Mouse (Mus musculus) heart, postnatal 0 days (tissue): Measurements from ENCODE around the gene Mfsd11. TPM values are rescaled to one million over a fixed set of nuclear protein-coding genes. Genes with fewer than 3 reads are reported as not detected.

ENCODE experiments used
- ATAC-seq: fragments of 200-750 bp; cut with Nextera tagmentation; 2 replicates; pipeline ENCODE4 v1.8.0; 2017; ENCODE audit warnings: low read depth, moderate number of reproducible peaks, moderate library complexity; ENCODE audit not compliant: insufficient read depth
- DNase-seq: peaks from one replicate; pipeline ENCODE4 v3.0.0-alpha.2; 2016; ENCODE audit warnings: low spot score
- H3K27ac ChIP-seq: fragments of 300-500 bp; sonication (generic); 2 replicates; pipeline ENCODE4 v1.5.1; 2014; ENCODE audit warnings: low read depth, mild to moderate bottlenecking
- H3K27me3 ChIP-seq: fragments of 300-500 bp; sonication (generic); 2 replicates; pipeline ENCODE4 v1.6.1; 2014; ENCODE audit warnings: low read length, mixed read lengths; ENCODE audit not compliant: control insufficient read depth, insufficient read depth
- H3K36me3 ChIP-seq: fragments of 300-500 bp; sonication (generic); replicated peaks from 2 replicates; pipeline ENCODE4 v1.6.1; 2014; ENCODE audit warnings: low read length, mixed read lengths; ENCODE audit not compliant: control insufficient read depth, insufficient read depth
- H3K4me1 ChIP-seq: fragments of 300-500 bp; sonication (generic); 2 replicates; pipeline ENCODE4 v1.6.1; 2014; ENCODE audit warnings: antibody characterized with exemption; ENCODE audit not compliant: control insufficient read depth, insufficient read depth
- H3K4me2 ChIP-seq: fragments of 300-500 bp; sonication (generic); 2 replicates; pipeline ENCODE4 v1.6.1; 2014; ENCODE audit warnings: low read depth, mild to moderate bottlenecking, low read length, moderate library complexity
- H3K4me3 ChIP-seq: fragments of 300-500 bp; sonication (generic); 2 replicates; pipeline ENCODE4 v1.5.1; 2014; ENCODE audit warnings: low read depth, low read length
- H3K9ac ChIP-seq: fragments of 300-500 bp; sonication (generic); replicated peaks from 2 replicates; pipeline ENCODE4 v1.6.1; 2014; ENCODE audit warnings: low read depth, low read length, mixed read lengths
- H3K9me3 ChIP-seq: fragments of 300-500 bp; sonication (generic); replicated peaks from 2 replicates; pipeline ENCODE4 v1.6.1; 2016; ENCODE audit warnings: low read length; ENCODE audit not compliant: control insufficient read depth
- CTCF ChIP-seq: IDR thresholded peaks from 2 replicates; pipeline ENCODE4 v1.5.1; 2016; ENCODE audit warnings: antibody characterized with exemption, control low read depth, low read depth
- EP300 ChIP-seq: IDR thresholded peaks from 2 replicates; pipeline ENCODE4 v1.6.1; 2016; ENCODE audit warnings: antibody characterized with exemption, low read depth
- WGBS: fragments of 180-500 bp; shearing (Covaris S2); extraction: QIAGEN DNeasy Blood & Tissue Kit; methylation state at CpG from one replicate; pipeline ENCODE4 v1.1.7; 2014; 5-methylcytosine and 5-hydroxymethylcytosine counted together
- polyA plus RNA-seq: library from polyadenylated mRNA; unstranded; fragments of >200 nt; fragmentation: Nextera tagmentation; extraction: Ambion mirVana; gene quantifications from 2 replicates; pipeline ENCODE4 v1.2.1, GENCODE M21; 2015
- total RNA-seq: library from RNA; depleted of rRNA; stranded (reverse); fragments of >200 nt; gene quantifications from 2 replicates; pipeline ENCODE4 v1.2.3, GENCODE M21; 2014; ENCODE audit warnings: low replicate concordance

The Mfsd11 gene
- total and polyA plus RNA-seq, 2 experiments from 2014 or later, result 44.5 to 46.3 TPM

DNA sequence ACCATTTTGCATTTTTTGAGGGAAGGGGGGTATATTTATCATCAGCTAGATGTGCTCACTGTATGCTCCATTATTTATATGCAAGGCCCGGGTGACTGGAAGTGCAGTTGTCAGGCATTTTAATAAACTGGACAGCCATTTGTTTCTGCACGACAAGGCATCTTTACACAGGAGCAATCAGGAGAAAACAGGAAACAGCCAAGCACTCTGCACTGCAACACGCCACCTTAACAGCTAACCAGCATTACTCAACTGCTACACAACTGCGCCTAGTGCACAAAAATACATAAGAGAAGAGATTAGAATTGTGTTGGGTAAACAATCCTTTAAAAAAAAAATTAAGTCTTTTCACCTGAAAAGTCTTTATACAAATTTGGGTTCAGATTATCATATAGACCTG, 2.2 kb upstream of the Mfsd11 start:
- DNase-seq (no peak), ATAC-seq (no peak)
- 0 out of 2 replicates have a peak overlapping the region, but pooled peaks have one; percentile 95 for H3K4me3 ChIP-seq
- H3K4me2 ChIP-seq, result peak overlapping the region; percentile 83
- H3K9ac ChIP-seq, result peak overlapping the region; percentile 50
- 24% methylated on average over 4 of the region's 4 CpGs for WGBS
- no peaks in the 10 kb centered on the region for H3K27me3 ChIP-seq
- no peak for TF ChIP-seq EP300
- no peak for TF ChIP-seq CTCF
- H3K27ac ChIP-seq, result no peak overlapping the region
- no peaks in the 10 kb centered on the region for H3K9me3 ChIP-seq
- peaks cover 50% of the 10 kb centered on the region for H3K36me3 ChIP-seq
- H3K4me1 ChIP-seq, result peaks cover 12% of the 10 kb centered on the region; the same call in 1 of the 2 replicates

DNA sequence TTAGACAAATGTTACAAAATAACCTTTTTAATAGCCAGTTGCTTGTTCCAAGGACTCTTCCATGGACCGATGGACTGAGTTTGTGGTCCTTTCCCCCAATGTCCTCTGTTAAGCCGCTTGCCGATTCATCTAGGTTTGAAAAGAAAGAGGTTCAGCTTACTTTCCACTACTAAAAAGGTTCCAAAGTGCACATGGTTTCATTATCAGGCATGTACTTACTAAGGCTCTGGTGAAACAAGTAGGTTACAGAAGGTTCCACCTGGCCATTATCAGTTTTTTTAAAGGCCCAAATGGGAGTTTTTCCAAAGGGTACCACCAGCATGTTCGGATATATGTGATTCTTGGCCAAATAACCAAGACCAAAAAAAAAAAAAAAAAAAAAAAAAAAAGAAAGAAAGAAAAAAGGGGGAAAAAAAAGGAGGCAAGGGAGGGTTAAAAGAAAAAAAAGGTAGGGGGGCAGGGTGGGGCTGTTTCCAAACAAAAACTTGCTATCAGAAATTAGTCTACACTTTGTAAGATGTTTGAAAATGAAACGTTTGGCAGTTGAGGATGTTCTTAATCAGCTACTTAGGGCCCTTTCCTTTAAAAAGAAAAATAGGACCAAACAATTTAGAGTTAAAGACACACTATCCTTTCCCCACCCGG, 1.3 kb upstream of the Mfsd11 start:
- Histone ChIP-seq H3K27ac (peak overlapping the region; percentile 99; the same call in 1 of the 2 replicates), H3K27me3 (no peaks in the 10 kb centered on the region), H3K36me3 (peaks cover 51% of the 10 kb centered on the region), H3K4me1 (peaks cover 12% of the 10 kb centered on the region; the same call in 1 of the 2 replicates), H3K9ac (peak overlapping the region; percentile 99), H3K4me3 (peak overlapping the region; percentile 95), H3K9me3 (no peaks in the 10 kb centered on the region), H3K4me2 (peak overlapping the region; percentile 83)
- 20% methylated on average over 6 of the region's 6 CpGs for WGBS
- no peak for TF ChIP-seq CTCF
- TF ChIP-seq EP300, result no peak
- DNase-seq, result no peak
- ATAC-seq, result no peak

DNA sequence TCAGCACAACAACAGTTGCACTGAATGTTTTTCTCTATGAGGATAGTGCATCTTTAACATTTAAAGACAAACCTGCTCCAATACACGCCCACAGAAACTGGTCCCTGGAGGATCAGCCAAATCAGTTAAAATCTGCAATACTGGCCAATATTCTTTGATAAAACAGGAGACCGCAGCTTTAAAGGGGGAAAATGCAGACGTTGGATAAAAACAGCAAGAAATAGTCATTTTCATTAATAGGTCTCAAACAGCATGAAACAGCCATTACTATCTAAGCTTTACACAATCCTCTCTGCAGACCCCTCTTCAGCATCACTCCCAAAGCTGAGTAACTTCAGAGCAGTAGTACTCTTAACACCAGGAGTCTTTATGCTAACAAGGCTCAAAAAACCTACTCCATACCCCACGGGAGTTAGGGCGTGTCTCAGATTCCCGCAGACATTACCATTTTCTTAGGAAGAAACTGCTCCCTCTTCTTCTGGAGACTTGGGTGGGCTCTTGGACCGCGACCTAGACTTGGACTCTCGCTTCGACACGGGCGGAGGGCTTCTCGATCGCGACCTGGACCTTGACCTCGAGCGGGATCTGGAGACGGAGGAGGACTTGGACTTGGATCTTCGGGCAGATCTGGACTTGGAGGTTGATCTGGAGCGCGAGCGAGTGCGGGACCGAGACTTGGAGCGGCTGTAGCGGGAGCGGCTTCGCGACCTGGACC, 507 bp upstream of the Mfsd11 start:
- no peak for TF ChIP-seq EP300
- TF ChIP-seq CTCF, result no peak
- peak overlapping the region; percentile 99 for H3K27ac ChIP-seq
- ATAC-seq (no peak), DNase-seq (no peak)
- no peaks in the 10 kb centered on the region for H3K9me3 ChIP-seq
- no peaks in the 10 kb centered on the region for H3K27me3 ChIP-seq
- peak overlapping the region; percentile 83 for H3K4me2 ChIP-seq
- under 1% methylated on average over 29 of the region's 29 CpGs for WGBS
- peak overlapping the region; percentile 99 for H3K9ac ChIP-seq
- H3K4me1 ChIP-seq, result peaks cover 12% of the 10 kb centered on the region; the same call in 1 of the 2 replicates
- H3K4me3 ChIP-seq, result peak overlapping the region; percentile 95
- H3K36me3 ChIP-seq, result peaks cover 49% of the 10 kb centered on the region

DNA sequence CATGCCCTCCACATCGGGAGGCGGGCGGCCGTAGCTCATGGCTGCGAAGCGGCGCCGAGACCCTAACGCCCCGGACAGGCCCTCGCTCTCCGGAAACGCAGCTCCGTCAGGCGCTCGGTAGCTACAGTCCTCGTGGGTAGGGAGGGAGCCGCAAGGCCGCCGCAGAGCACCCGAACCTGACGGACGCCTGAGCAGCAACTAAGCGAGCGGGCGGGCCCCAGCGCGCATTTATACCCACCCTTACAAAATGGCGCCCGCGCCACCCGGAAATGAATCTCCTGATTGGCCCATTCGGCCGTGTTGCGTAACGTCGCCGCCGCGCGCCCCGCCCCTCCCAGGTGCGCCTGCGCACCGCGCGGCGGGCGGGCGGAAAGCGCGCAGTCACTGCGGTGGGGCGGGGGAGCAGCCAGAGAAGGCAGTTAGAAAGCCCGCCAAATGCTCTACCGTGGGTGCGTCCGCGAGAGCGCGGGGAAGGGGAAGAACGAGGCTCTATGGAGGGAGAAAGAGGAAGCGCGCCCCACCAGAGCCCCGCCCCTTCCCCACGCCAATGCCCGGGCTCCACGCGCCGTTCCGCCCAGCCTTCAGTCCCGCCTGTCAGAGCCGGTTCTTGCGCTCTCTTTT, 761 bp downstream of the Mfsd11 start, which contains the start of gene Srsf2:
TSS of gene Srsf2 (minus strand) at position 204 of the 621 bp plus-strand sequence.
- Histone ChIP-seq H3K4me1 (peaks cover 12% of the 10 kb centered on the region; the same call in 1 of the 2 replicates), H3K9ac (peak within 1 kb of the TSS; percentile 99), H3K27me3 (no peaks in the 10 kb centered on the region), H3K36me3 (peaks cover 41% of the 10 kb centered on the region), H3K27ac (peak within 1 kb of the TSS; percentile 99), H3K9me3 (no peaks in the 10 kb centered on the region), H3K4me2 (peak within 1 kb of the TSS; percentile 83), H3K4me3 (peak within 1 kb of the TSS; percentile 95)
- TF ChIP-seq EP300 (no peak; the same call in 1 of the 2 replicates), CTCF (no peak)
- peak; percentile 95 for DNase-seq
- WGBS, result under 1% methylated on average over 62 of the region's 74 CpGs
- peak; percentile 84 for ATAC-seq

DNA sequence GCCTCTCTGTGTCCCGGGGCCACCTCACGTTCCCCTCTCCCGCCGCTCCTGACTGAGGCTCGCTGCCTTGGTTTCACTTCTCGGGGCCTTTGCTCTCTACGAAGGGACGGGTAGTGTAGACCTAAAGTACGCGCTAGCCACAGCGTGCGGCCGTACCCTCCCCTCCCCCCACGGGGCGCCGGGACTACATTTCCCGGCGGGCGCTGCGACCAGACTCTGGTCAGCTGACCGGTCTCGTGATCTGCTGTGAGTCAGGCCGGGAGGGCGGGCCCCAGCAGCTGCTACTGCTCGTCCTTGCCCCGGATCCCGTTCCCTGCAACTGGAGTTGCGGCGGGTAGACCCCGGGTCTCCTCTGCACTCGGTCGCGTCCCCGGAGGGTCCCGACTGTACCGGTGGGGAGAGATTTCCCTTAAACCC, 1.3 kb downstream of the Mfsd11 start:
- H3K27me3 ChIP-seq, result no peaks in the 10 kb centered on the region
- peak overlapping the region; percentile 64 for H3K4me2 ChIP-seq
- no peaks in the 10 kb centered on the region for H3K9me3 ChIP-seq
- peak overlapping the region; percentile 99 for H3K9ac ChIP-seq
- peaks cover 39% of the 10 kb centered on the region for H3K36me3 ChIP-seq
- DNase-seq (peak; percentile 96), ATAC-seq (peak; percentile 87)
- 0% methylated on average over 31 of the region's 36 CpGs for WGBS
- H3K4me1 ChIP-seq, result peaks cover 12% of the 10 kb centered on the region; the same call in 1 of the 2 replicates
- peak; percentile 91 for TF ChIP-seq EP300
- no peak for TF ChIP-seq CTCF
- H3K27ac ChIP-seq, result peak overlapping the region; percentile 99
- peak overlapping the region; percentile 95 for H3K4me3 ChIP-seq
